Mouse (Mus musculus) liver, postnatal 0 days (tissue): Measurements from ENCODE around the gene Skint8.

ENCODE experiments used
- CTCF ChIP-seq: sonication (generic); IDR thresholded peaks from 2 replicates; pipeline ENCODE4 v1.5.1; 2016; ENCODE audit warnings: antibody characterized with exemption, low read depth
- EP300 ChIP-seq: IDR thresholded peaks from 2 replicates; pipeline ENCODE4 v1.6.1; 2016; ENCODE audit warnings: antibody characterized with exemption, low read depth, mild to moderate bottlenecking

DNA sequence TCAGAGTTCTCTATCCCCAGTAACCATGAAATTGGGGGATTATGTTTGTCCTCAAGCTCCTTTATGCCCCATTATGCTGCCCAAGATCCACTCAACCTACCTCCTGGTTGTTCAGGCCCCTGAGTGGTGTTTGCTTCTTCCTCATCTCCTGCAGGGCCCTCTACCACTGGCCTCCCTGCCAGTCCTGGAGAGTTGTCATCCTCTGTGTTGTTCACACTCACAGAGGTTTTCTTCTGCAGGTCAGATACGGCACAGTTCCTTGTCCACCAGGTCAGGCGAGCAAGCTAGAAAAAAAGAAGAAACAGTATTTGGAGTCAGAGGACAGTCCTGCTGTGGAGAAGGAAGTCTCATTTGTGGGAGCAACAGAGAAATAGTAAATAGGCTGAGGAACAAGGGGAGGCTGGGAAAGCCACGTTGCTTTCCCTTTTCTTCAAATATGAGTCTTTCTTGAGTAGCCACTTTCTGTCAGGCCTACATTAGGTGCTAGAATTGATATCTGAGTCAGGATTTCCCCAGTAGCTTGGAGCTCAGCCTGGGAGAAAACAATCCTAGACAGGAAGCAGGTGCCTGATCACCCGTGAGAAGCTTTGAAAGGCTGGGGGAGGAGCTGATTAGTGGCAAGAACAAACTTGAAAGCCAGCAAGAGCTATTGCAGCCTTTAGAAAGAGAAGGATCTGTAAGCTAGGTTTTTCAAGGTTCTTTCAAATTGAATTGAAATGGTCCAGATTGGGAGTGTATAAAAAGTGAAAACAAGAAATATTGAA, 38.9 kb upstream of the Skint8 start:
- TF ChIP-seq EP300 (no peak), CTCF (no peak)
